Mouse (Mus musculus) left cerebral cortex, adult 2 months (tissue): ENCODE measurements at regions not wholly inside any gene's neighbourhood (a gene's known extent, or its start where the extent isn't known, plus 50 kb on each side); places are given as distances from the start of the nearest gene placed in this dataset.

Experiments
- DNase-seq, 2 experiments: peaks; one replicate each; pipeline ENCODE4 v3.0.0; 2021 to 2022; ENCODE audit warnings: low spot score in 2 of 2, mixed read lengths in 1 of 2; ENCODE audit errors: extremely low spot score in 1 of 2
- H3K27ac ChIP-seq: fragments of 200-600 bp; 2 replicates; pipeline ENCODE4 v1.8.1; 2022
- H3K4me3 ChIP-seq: fragments of 200-600 bp; 2 replicates; pipeline ENCODE4 v1.8.1; 2022
- CTCF ChIP-seq: fragments of 200-600 bp; IDR thresholded peaks from 2 replicates; pipeline ENCODE4 v1.8.1; 2022; ENCODE audit warnings: antibody characterized with exemption, mild to moderate bottlenecking, moderate library complexity
- intact Hi-C: fragments of 180-260 bp; cut with DNase I; formaldehyde crosslinking; loops from one replicate; pipeline ENCODE4 v1.15.1; 2025

DNA sequence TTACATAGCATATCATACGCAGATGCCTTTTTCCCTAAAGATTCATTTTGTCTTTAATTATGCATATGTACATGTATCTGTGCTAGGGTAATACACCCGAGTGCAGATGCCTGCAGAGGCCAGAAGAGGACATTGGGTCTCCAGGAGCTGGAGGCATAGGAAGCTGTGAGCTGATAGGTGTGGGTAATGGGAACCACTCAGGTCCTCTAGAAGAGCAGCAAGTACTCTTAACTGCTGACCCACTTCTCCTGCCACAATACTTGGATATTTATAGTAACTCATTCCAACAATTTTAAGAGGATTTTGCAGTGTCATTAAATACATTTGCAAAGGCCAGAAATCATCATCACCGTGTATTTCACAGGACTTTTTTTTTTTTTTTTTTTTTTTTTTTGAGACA, 486.6 kb downstream of the Slc4a3 start:
- H3K4me3 ChIP-seq, result no peak overlapping the region
- H3K27ac ChIP-seq, result peak overlapping the region; percentile 71; the same call in 1 of the 2 replicates
- intact Hi-C loops, result loop anchor here (2.0 to 5.0 kb wide), 2 partner anchors 38 to 95 kb away; no protein-coding TSS in a partner anchor
- no peak for DNase-seq
- no peak for TF ChIP-seq CTCF

GRCm38 (mm10) chr1:76036316-76036715, 490.2 kb downstream of the Slc4a3 start:
- Histone ChIP-seq H3K4me3 (no peak overlapping the region), H3K27ac (no peak overlapping the region)
- no peak for TF ChIP-seq CTCF
- intact Hi-C loops, result no loop called here
- DNase-seq, result no peak

DNA sequence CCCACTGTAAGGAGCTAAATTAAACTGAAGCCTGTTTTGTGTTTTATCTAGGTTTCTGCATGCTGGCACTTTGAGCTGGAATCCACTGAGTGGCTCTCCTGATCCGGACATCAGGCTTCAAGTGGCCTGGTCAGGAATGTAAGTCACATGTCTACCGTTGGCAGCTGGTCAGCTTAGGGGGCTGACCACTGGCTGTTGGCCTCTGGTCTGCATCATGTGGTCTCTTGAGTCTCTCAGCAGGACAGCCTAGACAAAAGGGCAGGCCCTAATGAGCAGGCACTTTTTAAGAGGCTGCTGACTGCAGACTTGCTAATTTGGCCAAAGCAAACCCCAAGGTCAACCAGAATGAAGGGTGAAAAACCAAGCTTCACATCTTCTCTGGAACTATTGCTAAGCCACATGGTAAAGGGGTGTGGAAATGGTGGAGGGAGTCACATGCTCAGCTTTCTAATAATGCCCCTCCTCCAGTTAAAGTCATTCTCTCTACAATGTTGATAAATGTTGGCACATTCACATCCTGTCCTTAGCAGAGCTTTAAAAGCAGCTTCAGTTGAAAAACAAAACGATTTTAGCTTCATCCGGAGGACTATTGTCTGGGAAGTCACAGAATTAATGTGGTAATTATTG, 493.1 kb downstream of the Slc4a3 start:
- intact Hi-C loops, result no loop called here
- TF ChIP-seq CTCF, result no peak; the same call in 1 of the 2 replicates
- Histone ChIP-seq H3K27ac (no peak overlapping the region), H3K4me3 (no peak overlapping the region)
- peak; percentile 36 to 45 for DNase-seq

DNA sequence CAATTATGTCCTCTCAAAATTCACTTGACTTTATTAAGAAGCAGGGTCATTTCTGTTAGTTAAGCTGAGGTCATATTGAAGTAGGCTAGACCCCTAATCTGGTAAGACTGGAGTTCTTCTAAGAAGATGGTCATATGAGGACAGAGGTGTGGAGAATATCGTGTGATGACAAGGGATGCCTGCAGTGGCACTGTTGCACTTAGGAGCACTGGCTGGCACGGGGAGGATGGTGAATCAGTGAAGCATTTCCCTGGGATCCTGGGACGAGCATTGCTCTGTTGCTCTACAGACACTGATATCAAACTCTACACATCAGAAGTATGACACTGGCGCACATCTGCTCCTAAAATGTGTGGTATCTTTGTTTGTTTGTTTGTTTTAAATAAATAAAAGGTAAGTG, 493.6 kb downstream of the Slc4a3 start:
- intact Hi-C loops, result no loop called here
- no peak; the same call in 1 of the 2 replicates for TF ChIP-seq CTCF
- no peak overlapping the region for H3K4me3 ChIP-seq
- no peak overlapping the region for H3K27ac ChIP-seq
- no peak for DNase-seq

- no peak for DNase-seq
These were observed 504.2 kb downstream of the Slc4a3 start for GRCm38 (mm10) chr1:76050264-76050663.

GRCm38 (mm10) chr1:76053378-76054171, 507.5 kb downstream of the Slc4a3 start:
- no peak for DNase-seq
- Histone ChIP-seq H3K27ac (no peak overlapping the region), H3K4me3 (no peak overlapping the region)
- intact Hi-C loops, result no loop called here
- no peak for TF ChIP-seq CTCF

More at GRCm38 (mm10) chr1:76050264-76050663, 504.2 kb downstream of the Slc4a3 start:
- TF ChIP-seq CTCF, result no peak
- no peak overlapping the region for H3K4me3 ChIP-seq
- intact Hi-C loops, result no loop called here
- H3K27ac ChIP-seq, result no peak overlapping the region

DNA sequence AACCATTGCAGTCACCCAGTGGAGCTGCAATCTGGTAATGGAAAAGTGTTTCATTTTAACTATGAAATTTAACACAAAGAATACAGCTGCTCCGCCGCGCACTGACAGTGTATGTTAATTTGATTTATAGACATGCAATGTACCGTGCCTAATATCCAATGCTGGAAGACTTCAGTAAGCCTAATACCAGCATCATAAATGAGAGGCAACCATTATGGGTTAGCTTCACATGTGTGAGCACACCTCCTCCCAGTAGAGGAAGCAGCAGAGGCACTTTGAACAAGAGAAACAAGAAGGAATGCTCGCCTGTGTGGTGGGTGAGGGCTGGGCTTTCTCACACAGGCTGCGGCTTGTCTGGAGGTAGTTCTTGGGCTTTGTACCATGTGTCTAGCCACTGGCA, 519.7 kb downstream of the Slc4a3 start:
- no peak for TF ChIP-seq CTCF
- no peak overlapping the region for H3K27ac ChIP-seq
- no peak for DNase-seq
- no peak overlapping the region for H3K4me3 ChIP-seq
- intact Hi-C loops, result no loop called here

DNA sequence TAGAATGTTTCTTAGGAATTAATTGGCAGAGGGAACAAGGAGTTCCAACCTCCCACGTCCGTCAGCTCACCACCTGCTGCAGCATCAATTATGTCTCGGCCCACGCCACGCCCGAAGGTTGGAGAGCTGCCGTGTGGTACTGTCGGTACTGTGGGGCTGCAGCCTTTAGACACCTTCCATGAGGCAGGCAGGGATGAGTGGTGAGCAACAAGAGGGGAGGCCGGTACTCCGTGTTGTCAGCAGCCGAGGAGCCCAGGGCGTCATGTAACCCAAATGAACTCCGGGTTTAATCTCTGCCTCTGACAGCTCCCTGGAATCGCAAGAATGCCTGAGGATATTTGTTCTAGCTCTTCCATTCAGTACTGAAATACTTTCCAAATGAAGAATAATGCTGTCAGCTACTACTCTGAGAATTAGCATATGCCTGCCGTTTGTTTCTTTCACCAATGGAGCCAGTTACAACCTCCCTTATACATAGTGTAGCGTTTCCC, 524.8 kb downstream of the Slc4a3 start:
- TF ChIP-seq CTCF, result no peak
- Histone ChIP-seq H3K27ac (peak overlapping the region; percentile 89), H3K4me3 (no peak overlapping the region)
- DNase-seq, result peak; percentile 84 to 87
- intact Hi-C loops, result loop anchor here (1.0 to 5.0 kb wide), 9 partner anchors 38 to 1444 kb away; partner anchors contain the start of gene Epha4

DNA sequence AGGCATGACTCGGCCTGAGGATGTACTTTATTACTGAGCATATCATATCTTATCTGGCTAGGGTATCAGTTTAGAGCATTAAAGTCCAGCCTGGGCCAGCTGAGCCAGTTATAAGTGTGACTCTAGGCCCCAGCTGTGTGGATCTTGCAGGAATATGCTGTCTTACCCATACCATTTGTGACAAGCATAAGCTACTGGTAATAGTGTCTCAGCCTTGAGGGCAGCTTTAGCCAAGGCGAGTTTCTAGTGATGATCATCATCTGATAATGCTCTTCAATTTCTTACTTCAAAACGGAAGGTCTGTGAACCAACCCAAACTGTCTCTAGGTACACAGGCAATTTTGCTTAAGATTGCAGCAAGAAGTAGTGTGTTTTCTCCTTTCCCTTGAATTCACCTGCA, 529.1 kb downstream of the Slc4a3 start:
- DNase-seq, result no peak
- H3K27ac ChIP-seq, result no peak overlapping the region
- H3K4me3 ChIP-seq, result no peak overlapping the region
- intact Hi-C loops, result no loop called here
- no peak for TF ChIP-seq CTCF

DNA sequence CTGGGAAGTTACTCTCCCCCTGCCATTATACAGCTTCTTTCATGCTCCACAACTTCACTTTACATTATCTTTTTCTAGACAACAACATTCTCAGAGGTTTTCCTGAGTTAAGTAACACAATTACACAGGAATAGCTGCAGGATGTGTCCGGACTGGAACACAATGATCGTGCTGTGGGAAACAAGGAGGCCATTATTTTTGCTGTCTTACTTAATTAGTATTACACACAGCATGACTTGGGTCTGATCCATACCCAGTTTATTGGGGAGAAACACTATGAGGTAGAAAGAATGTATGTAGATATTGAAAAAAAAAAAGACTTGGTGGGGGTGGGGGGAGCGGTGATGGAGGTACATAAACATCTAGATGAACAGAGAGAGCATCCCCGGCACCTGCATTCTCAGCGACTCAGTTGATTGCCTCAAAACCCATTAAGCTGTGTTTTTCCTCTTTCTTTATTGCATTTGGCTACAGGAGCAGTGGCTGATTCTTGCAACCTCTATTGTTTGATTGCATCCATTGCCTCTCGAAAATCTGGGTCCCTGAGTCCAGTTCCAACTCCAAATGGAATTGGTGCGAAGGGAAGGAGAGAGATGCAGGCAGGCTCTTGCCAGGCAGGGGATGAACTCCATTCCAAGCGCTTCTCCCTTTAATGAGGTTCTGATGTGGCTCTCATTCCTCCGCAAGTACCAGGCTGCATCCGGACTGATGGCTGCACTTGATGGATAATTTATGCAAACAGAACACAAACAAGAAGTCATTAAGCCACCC, 529.8 kb downstream of the Slc4a3 start:
- intact Hi-C loops, result no loop called here
- Histone ChIP-seq H3K4me3 (no peak overlapping the region), H3K27ac (no peak overlapping the region)
- TF ChIP-seq CTCF, result no peak
- no peak for DNase-seq

DNA sequence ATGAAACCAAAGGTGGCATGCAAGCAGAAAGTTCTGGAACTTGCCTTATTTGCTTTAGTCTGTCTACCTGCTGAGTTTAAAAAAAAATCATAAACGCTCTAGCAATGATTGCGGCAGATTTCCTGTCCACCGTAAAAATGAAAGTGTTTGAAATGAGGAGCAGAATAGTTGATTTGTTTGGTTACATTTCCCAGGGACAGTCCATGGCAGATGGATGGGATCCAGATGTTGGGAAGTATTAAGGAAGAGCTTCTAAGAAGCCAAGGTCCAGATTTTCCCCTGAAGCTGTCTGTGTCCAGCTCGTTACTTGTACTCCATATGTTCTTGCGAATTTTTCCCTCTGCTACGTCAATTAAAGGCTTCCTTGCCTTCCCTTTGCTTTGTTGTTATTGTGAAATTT, 534.2 kb downstream of the Slc4a3 start:
- Histone ChIP-seq H3K27ac (no peak overlapping the region), H3K4me3 (no peak overlapping the region)
- TF ChIP-seq CTCF, result no peak
- intact Hi-C loops, result no loop called here
- no peak for DNase-seq

- H3K27ac ChIP-seq, result no peak overlapping the region
- no peak for TF ChIP-seq CTCF
- intact Hi-C loops, result no loop called here
- no peak overlapping the region for H3K4me3 ChIP-seq
- DNase-seq, result no peak
These were observed 535.6 kb downstream of the Slc4a3 start for GRCm38 (mm10) chr1:76081700-76082099.
